Mouse (Mus musculus) E14TG2a.4 (cell line): Measurements from ENCODE around the gene Mypn.
A peak's percentile ranks its signal among the peaks of the same experiment; 100 is the strongest.

ENCODE experiments used
- H3K27me3 ChIP-seq: 2 replicates; pipeline ENCODE4 v1.6.1; 2014; ENCODE audit warnings: low read length, control low read depth; ENCODE audit not compliant: insufficient read depth
- H3K36me3 ChIP-seq: 2 replicates; pipeline ENCODE4 v1.6.1; 2014; ENCODE audit warnings: low read length, control low read depth; ENCODE audit not compliant: insufficient read depth
- H3K4me1 ChIP-seq: replicated peaks from 2 replicates; pipeline ENCODE4 v1.6.1; 2014; ENCODE audit warnings: low read depth, low read length, control low read depth
- H3K4me3 ChIP-seq: replicated peaks from 2 replicates; pipeline ENCODE4 v1.5.1; 2014; ENCODE audit warnings: mild to moderate bottlenecking, low read length
- H3K9me3 ChIP-seq: 2 replicates; pipeline ENCODE4 v1.6.1; 2014; ENCODE audit warnings: low read length, control low read depth
- CTCF ChIP-seq: conservative IDR thresholded peaks from 2 replicates; pipeline ENCODE4 v1.5.1; 2014; ENCODE audit warnings: low read length
- NANOG ChIP-seq: IDR thresholded peaks from 2 replicates; pipeline ENCODE4 v1.6.1; 2014; ENCODE audit warnings: borderline replicate concordance, low read length, mixed read lengths
- POU5F1 ChIP-seq: IDR thresholded peaks from 2 replicates; pipeline ENCODE4 v1.6.1; 2014; ENCODE audit warnings: low read length, borderline replicate concordance

Mypn gene

GRCm38 (mm10) chr10:63156351-63156750 lies 47.4 kb downstream of the Mypn start:
- peak; percentile 44 for TF ChIP-seq CTCF
- no peak for TF ChIP-seq POU5F1
- TF ChIP-seq NANOG: no peak
- H3K27me3 ChIP-seq: no peaks in the 10 kb centered on the region

GRCm38 (mm10) chr10:63155668-63156350 lies 47.9 kb downstream of the Mypn start:
- no peak for TF ChIP-seq NANOG
- TF ChIP-seq CTCF: no peak
- TF ChIP-seq POU5F1: no peak

More at GRCm38 (mm10) chr10:63156351-63156750, 47.4 kb downstream of the Mypn start:
- H3K36me3 ChIP-seq: no peaks in the 10 kb centered on the region
- H3K4me1 ChIP-seq: peaks cover 22% of the 10 kb centered on the region
- no peak overlapping the region for H3K4me3 ChIP-seq
- H3K9me3 ChIP-seq: no peaks in the 10 kb centered on the region

GRCm38 (mm10) chr10:63154726-63155125 lies 49.0 kb downstream of the Mypn start:
- H3K9me3 ChIP-seq: no peaks in the 10 kb centered on the region
- no peak for TF ChIP-seq CTCF
- no peak for TF ChIP-seq POU5F1
- TF ChIP-seq NANOG: no peak
- no peaks in the 10 kb centered on the region for H3K36me3 ChIP-seq
- no peak overlapping the region for H3K4me3 ChIP-seq
- H3K27me3 ChIP-seq: no peaks in the 10 kb centered on the region
- peaks cover 10% of the 10 kb centered on the region; the same call in 1 of the 2 replicates for H3K4me1 ChIP-seq

More at GRCm38 (mm10) chr10:63155668-63156350, 47.9 kb downstream of the Mypn start:
- Histone ChIP-seq H3K27me3 (no peaks in the 10 kb centered on the region), H3K36me3 (no peaks in the 10 kb centered on the region), H3K4me1 (peaks cover 16% of the 10 kb centered on the region), H3K9me3 (no peaks in the 10 kb centered on the region), H3K4me3 (no peak overlapping the region)

GRCm38 (mm10) chr10:63154226-63154625 lies 49.5 kb downstream of the Mypn start:
- no peaks in the 10 kb centered on the region for H3K9me3 ChIP-seq
- no peak overlapping the region for H3K4me3 ChIP-seq
- TF ChIP-seq POU5F1 (no peak), CTCF (no peak), NANOG (no peak)

GRCm38 (mm10) chr10:63153563-63153962 lies 50.2 kb downstream of the Mypn start:
- TF ChIP-seq POU5F1 (no peak), CTCF (peak; percentile 80), NANOG (no peak)

More at GRCm38 (mm10) chr10:63154226-63154625, 49.5 kb downstream of the Mypn start:
- Histone ChIP-seq H3K27me3 (no peaks in the 10 kb centered on the region), H3K36me3 (no peaks in the 10 kb centered on the region), H3K4me1 (peaks cover 10% of the 10 kb centered on the region; the same call in 1 of the 2 replicates)

GRCm38 (mm10) chr10:63152358-63152757 lies 51.4 kb downstream of the Mypn start:
- no peak overlapping the region for H3K4me3 ChIP-seq
- H3K4me1 ChIP-seq: peaks cover 14% of the 10 kb centered on the region
- no peaks in the 10 kb centered on the region for H3K36me3 ChIP-seq
- TF ChIP-seq POU5F1: no peak
- H3K27me3 ChIP-seq: no peaks in the 10 kb centered on the region
- no peaks in the 10 kb centered on the region for H3K9me3 ChIP-seq

More at GRCm38 (mm10) chr10:63153563-63153962, 50.2 kb downstream of the Mypn start:
- Histone ChIP-seq H3K9me3 (no peaks in the 10 kb centered on the region), H3K36me3 (no peaks in the 10 kb centered on the region), H3K4me3 (no peak overlapping the region), H3K27me3 (no peaks in the 10 kb centered on the region), H3K4me1 (peaks cover 10% of the 10 kb centered on the region; the same call in 1 of the 2 replicates)

- TF ChIP-seq POU5F1: no peak
- no peak for TF ChIP-seq CTCF
- TF ChIP-seq NANOG: no peak
- H3K27me3 ChIP-seq: no peaks in the 10 kb centered on the region; the same call in 1 of the 2 replicates
- no peaks in the 10 kb centered on the region for H3K9me3 ChIP-seq
These were observed 61.1 kb downstream of the Mypn start for GRCm38 (mm10) chr10:63142660-63143059.

GRCm38 (mm10) chr10:63136436-63136835 lies 67.3 kb downstream of the Mypn start:
- TF ChIP-seq NANOG (no peak), POU5F1 (no peak), CTCF (no peak)
- Histone ChIP-seq H3K27me3 (peaks cover 18% of the 10 kb centered on the region), H3K36me3 (no peaks in the 10 kb centered on the region), H3K9me3 (peaks cover 7% of the 10 kb centered on the region), H3K4me3 (peak overlapping the region; percentile 49), H3K4me1 (peaks cover 13% of the 10 kb centered on the region)

More at GRCm38 (mm10) chr10:63142660-63143059, 61.1 kb downstream of the Mypn start:
- no peaks in the 10 kb centered on the region for H3K36me3 ChIP-seq
- H3K4me3 ChIP-seq: no peak overlapping the region
- peaks cover 4% of the 10 kb centered on the region for H3K4me1 ChIP-seq
